Mouse (Mus musculus): ENCODE measurements around the gene Prss28. TPM values are rescaled to one million over a fixed set of nuclear protein-coding genes. Genes with fewer than 3 reads are reported as not detected.
A peak's percentile ranks its signal among the peaks of the same experiment; 100 is the strongest.

Gene Prss28
- not detected in 2 replicates for polyA plus RNA-seq (2014; fragmentation: Nextera tagmentation; extraction: Ambion mirVana)

DNA sequence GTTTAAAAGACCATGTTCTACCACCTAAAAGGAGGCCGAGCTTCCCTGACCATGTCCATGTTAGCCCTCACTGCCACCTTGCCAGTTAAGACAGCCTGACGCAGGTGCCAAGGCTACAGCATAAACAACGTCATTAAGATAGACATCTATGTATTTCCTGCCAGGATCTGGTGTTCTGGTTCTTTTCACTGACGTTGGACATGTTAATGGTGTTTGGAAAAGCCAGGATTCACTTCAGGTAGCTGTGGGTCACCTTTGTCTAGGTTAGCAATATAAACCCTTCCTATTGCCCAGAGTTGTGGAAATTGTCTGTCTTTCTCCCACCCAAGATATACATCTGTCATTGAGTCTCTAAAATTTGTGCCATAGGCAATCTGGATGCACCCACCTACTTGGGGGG lies at the start of gene Prss28:
Prss28 (plus strand) TSS at position 301 of the 400 bp plus-strand sequence.
- Histone ChIP-seq H3K4me3 (ENCODE audit: low read depth, low read length) (no peak within 1 kb of the TSS), H3K9ac (ENCODE audit: low read length) (no peak within 1 kb of the TSS), H3K4me2 (ENCODE audit: low read depth, low read length, severe bottlenecking) (no peak within 1 kb of the TSS), H3K36me3 (ENCODE audit: control insufficient read depth, insufficient read depth, low read length) (no peaks in the 10 kb centered on the region), H3K27me3 (ENCODE audit: control insufficient read depth, insufficient read depth, low read length) (no peaks in the 10 kb centered on the region), H3K4me1 (replicated peaks; ENCODE audit: control insufficient read depth, insufficient read depth, low read length) (no peaks in the 10 kb centered on the region), H3K9me3 (ENCODE audit: control insufficient read depth, low read length) (no peaks in the 10 kb centered on the region), H3K27ac (ENCODE audit: low read depth, low read length) (no peak within 1 kb of the TSS)
- ATAC-seq (replicated peaks; ENCODE audit: low FRiP score) = no peak
- DNase-seq (ENCODE audit: low spot score) = no peak
- WGBS = 85% methylated on average over 4 of the region's 4 CpGs

DNA sequence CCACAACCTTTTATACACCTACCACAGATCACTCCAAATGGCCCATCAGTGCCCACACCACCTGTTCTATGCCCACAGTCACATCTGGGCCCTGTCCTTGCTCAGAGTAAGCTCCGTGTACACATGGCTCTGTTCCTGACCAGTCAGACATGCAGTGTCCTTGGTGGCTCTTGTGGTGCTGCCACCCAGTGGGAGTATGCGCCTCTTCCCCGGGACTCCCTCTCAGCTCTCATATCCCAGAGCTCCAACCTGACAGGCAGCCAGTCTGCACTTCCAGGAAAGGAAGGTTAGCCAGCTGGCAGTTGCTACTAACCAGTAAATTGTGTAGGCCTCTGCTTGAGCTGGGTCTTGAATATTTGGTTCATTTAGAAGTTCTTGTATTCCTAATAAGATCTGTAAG lies 44.0 kb upstream of the Prss28 start:
- no peaks in the 10 kb centered on the region for H3K9me3 ChIP-seq (ENCODE audit: control insufficient read depth, low read length)
- ATAC-seq (replicated peaks; ENCODE audit: low FRiP score) = no peak
- DNase-seq (ENCODE audit: low spot score) = no peak
- no peaks in the 10 kb centered on the region for H3K4me1 ChIP-seq (replicated peaks; ENCODE audit: control insufficient read depth, insufficient read depth, low read length)
- no peaks in the 10 kb centered on the region for H3K27me3 ChIP-seq (ENCODE audit: control insufficient read depth, insufficient read depth, low read length)
- no peak overlapping the region for H3K27ac ChIP-seq (ENCODE audit: low read depth, low read length)
- H3K9ac ChIP-seq (ENCODE audit: low read length) = no peak overlapping the region
- H3K4me3 ChIP-seq (ENCODE audit: low read depth, low read length) = no peak overlapping the region
- WGBS = 84% methylated on average over 3 of the region's 3 CpGs
- H3K4me2 ChIP-seq (ENCODE audit: low read depth, low read length, severe bottlenecking) = no peak overlapping the region
- H3K36me3 ChIP-seq (ENCODE audit: control insufficient read depth, insufficient read depth, low read length) = peaks cover 51% of the 10 kb centered on the region

GRCm38 (mm10) chr17:25270795-25271335 lies 37.6 kb upstream of the Prss28 start:
- 88% methylated on average over 2 of the region's 2 CpGs for WGBS
- Histone ChIP-seq H3K4me2 (ENCODE audit: low read depth, low read length, severe bottlenecking) (peak overlapping the region; percentile 89), H3K4me1 (replicated peaks; ENCODE audit: control insufficient read depth, insufficient read depth, low read length) (peaks cover 9% of the 10 kb centered on the region), H3K9ac (ENCODE audit: low read length) (peak overlapping the region; percentile 12; the same call in 1 of the 2 replicates), H3K9me3 (ENCODE audit: control insufficient read depth, low read length) (no peaks in the 10 kb centered on the region), H3K27ac (ENCODE audit: low read depth, low read length) (no peak overlapping the region), H3K36me3 (ENCODE audit: control insufficient read depth, insufficient read depth, low read length) (peaks cover 28% of the 10 kb centered on the region), H3K4me3 (ENCODE audit: low read depth, low read length) (peak overlapping the region; percentile 99), H3K27me3 (ENCODE audit: control insufficient read depth, insufficient read depth, low read length) (no peaks in the 10 kb centered on the region)
- no peak for DNase-seq (ENCODE audit: low spot score)
- no peak for ATAC-seq (replicated peaks; ENCODE audit: low FRiP score)

- Histone ChIP-seq H3K27ac (ENCODE audit: low read depth, low read length) (peak overlapping the region; percentile 97; the same call in 1 of the 2 replicates), H3K4me1 (replicated peaks; ENCODE audit: control insufficient read depth, insufficient read depth, low read length) (peaks cover 9% of the 10 kb centered on the region), H3K4me3 (ENCODE audit: low read depth, low read length) (peak overlapping the region; percentile 99), H3K9me3 (ENCODE audit: control insufficient read depth, low read length) (no peaks in the 10 kb centered on the region), H3K36me3 (ENCODE audit: control insufficient read depth, insufficient read depth, low read length) (peaks cover 16% of the 10 kb centered on the region), H3K4me2 (ENCODE audit: low read depth, low read length, severe bottlenecking) (peak overlapping the region; percentile 89), H3K9ac (ENCODE audit: low read length) (peak overlapping the region; percentile 100), H3K27me3 (ENCODE audit: control insufficient read depth, insufficient read depth, low read length) (no peaks in the 10 kb centered on the region)
- DNase-seq (ENCODE audit: low spot score) (no peak), ATAC-seq (replicated peaks; ENCODE audit: low FRiP score) (no peak)
- WGBS = 1% methylated on average over 10 of the region's 10 CpGs
These were observed 36.1 kb upstream of the Prss28 start for GRCm38 (mm10) chr17:25272326-25272725.

DNA sequence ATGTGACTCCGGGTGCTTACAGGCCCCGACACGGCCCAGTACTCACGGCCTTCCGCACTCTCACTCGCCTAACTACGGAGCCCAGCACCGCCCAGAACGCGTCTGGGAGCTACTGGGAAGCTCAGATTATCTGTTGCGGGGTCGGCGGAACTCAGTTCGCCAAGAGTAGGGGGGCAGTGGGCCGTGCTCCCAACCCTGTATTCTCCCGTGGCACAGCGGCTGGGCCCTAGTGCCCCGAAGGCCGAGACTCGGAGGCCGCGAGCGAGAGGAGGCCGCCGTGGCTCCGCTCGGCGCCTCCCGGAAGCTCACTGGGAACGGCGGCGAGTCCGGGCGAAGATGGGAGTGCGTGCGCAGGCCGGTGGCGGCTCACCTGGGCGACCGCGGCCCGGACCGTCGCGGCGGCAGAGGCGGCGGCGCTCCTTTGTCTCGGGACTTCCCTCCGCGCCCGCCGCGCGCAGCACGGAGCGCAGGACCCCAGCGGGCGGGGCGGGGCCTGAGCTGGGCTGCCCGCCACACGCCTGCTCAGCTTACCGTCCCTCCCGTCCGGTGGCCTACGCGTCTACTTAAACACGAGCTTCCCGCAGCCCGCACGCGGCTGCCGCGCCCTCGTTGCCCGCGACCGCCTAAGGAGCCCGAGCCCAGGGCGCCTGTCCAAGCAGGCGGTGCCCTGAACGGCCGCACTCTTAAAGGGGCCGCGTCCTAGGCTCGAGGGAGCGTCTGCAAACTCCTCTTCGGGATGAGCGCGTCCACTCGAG lies 35.3 kb upstream of the Prss28 start:
- Histone ChIP-seq H3K27ac (ENCODE audit: low read depth, low read length) (peak overlapping the region; percentile 97), H3K36me3 (ENCODE audit: control insufficient read depth, insufficient read depth, low read length) (peaks cover 8% of the 10 kb centered on the region), H3K4me1 (replicated peaks; ENCODE audit: control insufficient read depth, insufficient read depth, low read length) (peaks cover 9% of the 10 kb centered on the region), H3K4me3 (ENCODE audit: low read depth, low read length) (peak overlapping the region; percentile 99), H3K4me2 (ENCODE audit: low read depth, low read length, severe bottlenecking) (peak overlapping the region; percentile 89), H3K9ac (ENCODE audit: low read length) (peak overlapping the region; percentile 100), H3K27me3 (ENCODE audit: control insufficient read depth, insufficient read depth, low read length) (no peaks in the 10 kb centered on the region), H3K9me3 (ENCODE audit: control insufficient read depth, low read length) (no peaks in the 10 kb centered on the region)
- peak; percentile 94 for DNase-seq (ENCODE audit: low spot score)
- ATAC-seq (replicated peaks; ENCODE audit: low FRiP score) = peak; percentile 92
- under 1% methylated on average over 76 of the region's 92 CpGs for whole genome bisulfite sequencing

- H3K36me3 ChIP-seq (ENCODE audit: control insufficient read depth, insufficient read depth, low read length) = peaks cover 1% of the 10 kb centered on the region; the same call in 1 of the 2 replicates
- H3K27ac ChIP-seq (ENCODE audit: low read depth, low read length) = peak overlapping the region; percentile 97
- peak overlapping the region; percentile 55 for H3K4me2 ChIP-seq (ENCODE audit: low read depth, low read length, severe bottlenecking)
- ATAC-seq (replicated peaks; ENCODE audit: low FRiP score) (peak; percentile 89), DNase-seq (ENCODE audit: low spot score) (peak; percentile 96)
- H3K9me3 ChIP-seq (ENCODE audit: control insufficient read depth, low read length) = no peaks in the 10 kb centered on the region
- H3K27me3 ChIP-seq (ENCODE audit: control insufficient read depth, insufficient read depth, low read length) = no peaks in the 10 kb centered on the region
- H3K9ac ChIP-seq (ENCODE audit: low read length) = peak overlapping the region; percentile 100
- H3K4me1 ChIP-seq (replicated peaks; ENCODE audit: control insufficient read depth, insufficient read depth, low read length) = peaks cover 9% of the 10 kb centered on the region
- peak overlapping the region; percentile 99 for H3K4me3 ChIP-seq (ENCODE audit: low read depth, low read length)
- WGBS = 1% methylated on average over 41 of the region's 45 CpGs
These were observed 34.5 kb upstream of the Prss28 start for GRCm38 (mm10) chr17:25273706-25274501.

DNA sequence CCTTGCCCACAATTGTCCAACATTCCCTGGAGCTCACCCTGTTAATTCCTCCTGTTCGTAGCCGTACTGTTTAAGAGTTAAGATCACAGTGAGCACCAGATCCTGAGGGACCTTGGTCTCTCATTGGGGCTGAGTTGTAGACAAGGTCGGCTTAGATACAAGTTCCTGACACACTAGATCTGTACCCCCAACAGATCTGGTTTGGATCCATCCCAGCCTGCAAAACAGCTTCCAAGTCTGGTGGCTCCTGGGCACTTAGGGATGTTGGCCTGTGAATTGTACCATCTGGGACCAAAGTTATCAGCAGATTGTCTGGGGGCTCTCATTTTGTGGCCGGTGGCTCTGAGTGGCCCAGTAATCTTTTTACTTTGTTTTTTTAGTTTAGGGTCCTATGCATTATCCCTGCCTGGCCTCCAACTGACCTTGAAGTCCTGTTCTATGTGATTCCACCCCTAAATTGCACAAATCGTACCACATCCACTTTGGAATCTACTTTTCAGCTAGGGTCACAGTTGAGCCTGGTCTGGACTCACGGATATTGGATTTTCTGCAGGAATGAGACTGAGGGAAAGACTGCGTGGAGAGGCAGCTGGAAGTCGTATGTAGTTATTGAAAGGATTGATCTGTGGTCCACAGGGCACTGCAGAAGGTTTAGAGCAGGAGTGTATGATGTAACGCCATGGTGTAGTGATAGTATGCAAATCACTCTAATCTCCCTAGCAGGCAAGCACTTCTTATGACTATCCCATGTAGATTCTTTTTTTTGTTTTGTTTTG lies 33.7 kb upstream of the Prss28 start, which contains the start of gene Ube2i:
Ube2i (minus strand) TSS at position 52 of the 776 bp plus-strand sequence.
- Histone ChIP-seq H3K4me2 (ENCODE audit: low read depth, low read length, severe bottlenecking) (peak within 1 kb of the TSS; percentile 55), H3K9ac (ENCODE audit: low read length) (peak within 1 kb of the TSS; percentile 100), H3K27ac (ENCODE audit: low read depth, low read length) (peak within 1 kb of the TSS; percentile 97), H3K36me3 (ENCODE audit: control insufficient read depth, insufficient read depth, low read length) (no peaks in the 10 kb centered on the region), H3K27me3 (ENCODE audit: control insufficient read depth, insufficient read depth, low read length) (no peaks in the 10 kb centered on the region), H3K4me1 (replicated peaks; ENCODE audit: control insufficient read depth, insufficient read depth, low read length) (peaks cover 9% of the 10 kb centered on the region), H3K4me3 (ENCODE audit: low read depth, low read length) (peak within 1 kb of the TSS; percentile 99), H3K9me3 (ENCODE audit: control insufficient read depth, low read length) (no peaks in the 10 kb centered on the region)
- ATAC-seq (replicated peaks; ENCODE audit: low FRiP score) = no peak
- 83% methylated on average over 9 of the region's 9 CpGs for WGBS
- no peak for DNase-seq (ENCODE audit: low spot score)

DNA sequence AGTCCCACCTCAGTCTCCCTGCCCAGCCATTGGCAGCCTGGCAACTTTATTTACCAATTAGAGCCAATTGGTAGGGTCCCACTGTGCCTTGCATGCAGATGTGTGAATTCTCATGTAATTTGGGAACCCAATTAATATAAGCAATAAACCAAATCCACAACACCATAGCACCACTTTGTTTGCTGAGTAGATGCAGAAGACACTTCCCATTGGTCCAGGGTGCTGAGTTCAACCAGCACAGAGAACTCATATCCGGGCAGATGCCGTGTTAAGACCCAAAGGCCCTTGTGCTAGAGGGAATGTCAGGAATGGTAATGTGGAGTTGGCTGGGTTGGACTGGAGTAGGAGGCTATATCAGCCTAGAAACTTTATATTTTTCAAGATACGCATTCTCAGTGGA lies 32.6 kb upstream of the Prss28 start:
- no peak for ATAC-seq (replicated peaks; ENCODE audit: low FRiP score)
- H3K9me3 ChIP-seq (ENCODE audit: control insufficient read depth, low read length) = no peaks in the 10 kb centered on the region
- H3K4me2 ChIP-seq (ENCODE audit: low read depth, low read length, severe bottlenecking) = no peak overlapping the region
- peaks cover 9% of the 10 kb centered on the region for H3K4me1 ChIP-seq (replicated peaks; ENCODE audit: control insufficient read depth, insufficient read depth, low read length)
- no peak for DNase-seq (ENCODE audit: low spot score)
- H3K36me3 ChIP-seq (ENCODE audit: control insufficient read depth, insufficient read depth, low read length) = no peaks in the 10 kb centered on the region
- H3K27me3 ChIP-seq (ENCODE audit: control insufficient read depth, insufficient read depth, low read length) = no peaks in the 10 kb centered on the region
- no peak overlapping the region for H3K9ac ChIP-seq (ENCODE audit: low read length)
- no peak overlapping the region for H3K4me3 ChIP-seq (ENCODE audit: low read depth, low read length)
- no peak overlapping the region for H3K27ac ChIP-seq (ENCODE audit: low read depth, low read length)
- WGBS = 90% methylated on average over 3 of the region's 3 CpGs
